Mouse (Mus musculus) adrenal gland, adult 8-10 months (tissue): ENCODE results near the gene Slc25a25. TPM values are rescaled to one million over a fixed set of nuclear protein-coding genes. Genes with fewer than 3 reads are reported as not detected.
A peak's percentile ranks its signal among the peaks of the same experiment; 100 is the strongest.

Experiments
- DNase-seq: peaks from one replicate; pipeline ENCODE4 v3.0.0; 2022
- total RNA-seq, 4 experiments: library from RNA; stranded (reverse); gene quantifications; 2 replicates each; pipeline ENCODE4 v1.2.4; 2022

The Slc25a25 gene
- total RNA-seq, 4 experiments from 2014 or later = 17.9 to 79.8 (median 27.3) TPM

DNA sequence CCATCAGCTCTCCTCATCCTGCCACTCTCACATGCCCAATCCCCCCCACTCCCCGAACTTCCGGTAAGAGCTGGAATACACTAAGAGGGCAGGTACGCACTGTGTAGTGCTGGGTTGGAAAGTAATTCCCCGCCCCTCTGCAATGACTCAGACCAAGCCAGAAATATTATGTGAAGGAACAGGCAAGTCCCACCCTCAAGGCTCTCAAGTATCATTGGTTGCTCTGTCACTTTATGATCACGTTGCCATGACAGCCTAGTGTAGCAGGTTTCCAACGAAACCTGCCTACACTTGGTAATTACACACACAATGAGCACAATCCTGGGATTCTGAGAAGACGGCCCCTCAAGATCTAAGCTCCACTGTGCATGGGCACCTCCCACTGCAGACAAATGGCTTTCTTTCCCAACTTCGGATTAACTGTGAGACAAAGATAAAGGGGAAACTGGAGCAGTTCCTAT, 23.0 kb downstream of the Slc25a25 start:
- DNase-seq = no peak

- DNase-seq = no peak
Observed at GRCm38 (mm10) chr2:32427720-32428119, 23.5 kb downstream of the Slc25a25 start.

DNA sequence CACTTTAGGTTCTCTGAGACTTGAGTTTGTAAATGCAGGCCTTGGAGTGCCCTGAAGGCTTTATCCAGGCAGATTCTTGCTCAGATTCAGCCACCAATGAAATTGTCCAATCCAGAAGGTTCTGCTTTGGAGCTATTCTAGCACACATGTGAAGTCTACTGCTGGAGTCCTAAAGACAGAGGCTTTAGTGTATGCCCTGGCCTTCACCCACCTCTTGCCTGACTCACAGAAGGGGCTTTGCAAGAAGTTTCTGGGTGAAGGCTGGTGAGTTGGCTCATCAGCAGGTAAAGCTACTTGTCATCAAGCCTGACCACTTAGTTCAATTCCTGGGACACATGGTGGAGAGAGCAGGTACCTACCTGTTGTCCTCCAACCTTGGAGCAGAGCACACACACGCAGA, 25.1 kb downstream of the Slc25a25 start:
- DNase-seq = no peak

- DNase-seq = no peak
Observed at GRCm38 (mm10) chr2:32425568-32425967, 25.7 kb downstream of the Slc25a25 start.

- no peak for DNase-seq
Observed at GRCm38 (mm10) chr2:32424796-32425195, 26.4 kb downstream of the Slc25a25 start.

GRCm38 (mm10) chr2:32423481-32424331, 27.5 kb downstream of the Slc25a25 start:
- peak; percentile 83 for DNase-seq

DNA sequence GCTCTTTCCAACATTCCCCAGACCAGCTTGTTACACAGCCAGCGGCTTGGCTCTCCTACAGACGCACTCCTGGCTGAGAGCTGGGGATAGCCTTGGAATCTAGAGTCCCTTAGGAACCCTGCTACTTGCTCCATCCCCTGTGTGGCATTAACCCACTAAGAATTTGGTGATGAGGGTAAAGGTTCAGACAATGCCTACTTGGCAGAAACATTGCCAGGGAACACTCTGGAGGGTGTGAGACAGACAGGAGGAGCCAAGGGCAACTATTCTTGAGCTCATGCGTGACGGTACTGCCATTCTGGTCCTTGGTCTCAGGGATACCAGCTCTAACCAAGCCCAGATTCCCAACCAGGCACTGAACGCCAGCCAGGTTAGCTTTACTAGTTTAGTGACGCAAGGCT, 29.4 kb downstream of the Slc25a25 start:
- DNase-seq = no peak

- DNase-seq = no peak
Observed at GRCm38 (mm10) chr2:32420647-32421046, 30.6 kb downstream of the Slc25a25 start.

- DNase-seq = no peak
Observed at GRCm38 (mm10) chr2:32420066-32420608, 31.1 kb downstream of the Slc25a25 start.

DNA sequence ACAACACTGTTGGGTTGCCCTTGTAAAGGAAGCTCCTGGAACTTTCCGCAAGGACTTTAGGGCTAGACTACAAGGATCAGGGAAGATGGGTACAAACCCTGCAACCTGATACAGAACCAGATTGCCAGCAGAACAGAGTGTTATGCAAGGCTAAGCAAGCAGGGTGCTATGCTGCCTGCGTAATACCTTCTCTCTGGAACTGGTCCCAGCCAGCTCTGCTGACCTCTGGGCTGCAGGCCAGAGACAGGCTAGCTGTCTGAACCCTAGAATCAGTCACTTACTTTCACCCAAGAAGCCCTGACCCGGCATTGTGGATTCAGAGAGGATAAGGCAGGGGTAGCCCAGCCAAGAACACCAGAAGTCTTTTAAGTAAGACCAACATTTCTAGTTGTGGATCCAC, 31.9 kb downstream of the Slc25a25 start:
- DNase-seq = peak; percentile 89

GRCm38 (mm10) chr2:32418430-32419151, 32.7 kb downstream of the Slc25a25 start:
- peak; percentile 73 for DNase-seq

DNA sequence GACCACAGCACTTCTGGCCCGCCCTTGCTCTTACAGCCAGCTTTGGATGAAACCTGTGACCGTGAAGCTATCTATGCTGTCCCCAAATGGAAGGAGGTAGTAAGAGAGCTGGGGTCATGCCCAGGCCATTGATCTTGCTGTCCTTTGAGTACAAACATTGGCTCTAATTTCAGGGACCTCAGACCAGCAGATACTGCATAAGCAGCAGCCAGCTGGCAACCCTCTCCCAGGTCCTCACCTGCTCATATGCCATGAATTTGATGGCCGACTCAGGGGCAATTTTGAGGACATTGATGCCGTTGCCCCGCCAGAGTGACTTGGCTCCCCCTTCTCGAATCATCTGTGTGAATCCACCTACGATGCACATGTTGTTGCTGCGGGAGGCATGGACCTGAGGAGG, 33.8 kb downstream of the Slc25a25 start:
- DNase-seq = no peak

DNA sequence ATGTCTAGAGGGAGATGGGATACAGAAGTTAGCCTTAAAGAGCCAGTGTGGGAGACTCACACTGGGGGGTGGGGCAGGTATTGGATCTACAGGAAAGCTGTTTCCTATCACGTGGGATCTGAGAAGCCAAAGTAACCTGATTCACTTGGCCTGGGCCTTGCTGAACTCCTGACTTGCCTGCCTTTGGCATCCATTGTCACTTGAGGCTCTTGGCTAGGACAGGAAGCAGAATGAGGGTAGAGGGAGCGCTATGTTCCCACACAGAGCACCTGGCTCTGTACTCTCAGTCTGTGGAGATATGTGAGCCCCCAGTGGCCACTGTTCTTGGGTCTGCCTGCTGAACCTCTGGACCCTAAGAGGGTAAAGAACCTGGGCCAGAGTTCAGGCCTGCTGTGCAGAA, 34.7 kb downstream of the Slc25a25 start:
- no peak for DNase-seq

DNA sequence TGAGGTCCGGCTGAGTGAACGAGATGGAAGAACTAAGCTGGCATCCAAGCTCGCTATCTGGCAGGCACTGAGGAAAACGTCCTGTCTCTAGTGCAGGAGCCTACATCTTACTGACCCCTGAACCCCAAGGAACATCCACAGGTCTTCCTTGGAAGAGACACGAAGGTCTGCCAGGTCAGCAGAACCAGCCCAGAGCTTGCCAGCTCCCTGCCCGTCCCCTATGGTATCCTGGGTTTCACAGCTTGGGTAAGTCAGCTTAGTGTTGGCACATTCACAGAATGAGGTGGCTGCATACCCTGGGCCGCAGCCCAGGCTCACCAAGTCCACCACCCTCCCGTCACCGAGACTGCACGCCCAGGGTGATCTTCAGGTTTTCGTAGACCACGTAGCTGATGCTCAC, 35.4 kb downstream of the Slc25a25 start:
- DNase-seq = no peak

- no peak for DNase-seq
Observed at GRCm38 (mm10) chr2:32413936-32414335, 37.3 kb downstream of the Slc25a25 start.

DNA sequence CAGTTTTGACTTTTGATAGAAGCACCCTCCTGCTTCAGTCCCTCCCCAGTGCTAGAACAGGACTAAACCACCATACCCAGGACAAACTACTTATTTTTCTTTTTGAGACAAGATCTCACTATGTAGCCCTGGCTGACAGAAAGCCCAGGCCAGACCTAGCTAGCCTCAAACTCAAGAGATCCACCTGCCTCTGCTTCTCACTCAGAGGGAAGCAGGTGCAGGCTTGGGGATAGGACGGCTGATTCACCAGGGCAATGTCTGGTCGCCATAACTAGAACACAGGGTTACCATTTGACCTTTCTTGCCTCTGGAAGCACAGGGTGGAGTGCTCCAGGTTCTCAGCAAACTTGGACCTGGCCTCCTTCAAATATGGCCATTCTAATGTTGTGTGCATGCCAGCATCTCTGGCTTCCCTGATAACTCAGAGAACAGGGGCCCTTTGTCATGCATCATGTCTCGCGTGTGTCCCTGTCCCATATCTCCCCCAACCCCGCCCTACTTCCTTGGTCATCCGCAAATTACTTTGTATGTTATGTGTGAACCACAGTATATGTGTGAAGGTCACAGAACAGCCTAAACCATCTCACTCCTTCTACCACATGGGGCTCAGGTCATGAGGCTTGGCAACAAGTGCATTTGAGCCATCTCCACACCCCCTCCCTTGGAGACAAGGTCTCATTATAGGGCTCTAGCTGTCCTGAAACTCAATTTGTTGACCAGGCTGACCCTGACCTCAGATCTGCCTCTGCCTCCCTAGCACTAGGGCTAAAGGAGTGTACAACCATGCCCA, 38.3 kb downstream of the Slc25a25 start:
- DNase-seq = no peak

- no peak for DNase-seq
Observed at GRCm38 (mm10) chr2:32411407-32411806, 39.8 kb downstream of the Slc25a25 start.

- DNase-seq = no peak
Observed at GRCm38 (mm10) chr2:32408429-32409424, 42.5 kb downstream of the Slc25a25 start.

DNA sequence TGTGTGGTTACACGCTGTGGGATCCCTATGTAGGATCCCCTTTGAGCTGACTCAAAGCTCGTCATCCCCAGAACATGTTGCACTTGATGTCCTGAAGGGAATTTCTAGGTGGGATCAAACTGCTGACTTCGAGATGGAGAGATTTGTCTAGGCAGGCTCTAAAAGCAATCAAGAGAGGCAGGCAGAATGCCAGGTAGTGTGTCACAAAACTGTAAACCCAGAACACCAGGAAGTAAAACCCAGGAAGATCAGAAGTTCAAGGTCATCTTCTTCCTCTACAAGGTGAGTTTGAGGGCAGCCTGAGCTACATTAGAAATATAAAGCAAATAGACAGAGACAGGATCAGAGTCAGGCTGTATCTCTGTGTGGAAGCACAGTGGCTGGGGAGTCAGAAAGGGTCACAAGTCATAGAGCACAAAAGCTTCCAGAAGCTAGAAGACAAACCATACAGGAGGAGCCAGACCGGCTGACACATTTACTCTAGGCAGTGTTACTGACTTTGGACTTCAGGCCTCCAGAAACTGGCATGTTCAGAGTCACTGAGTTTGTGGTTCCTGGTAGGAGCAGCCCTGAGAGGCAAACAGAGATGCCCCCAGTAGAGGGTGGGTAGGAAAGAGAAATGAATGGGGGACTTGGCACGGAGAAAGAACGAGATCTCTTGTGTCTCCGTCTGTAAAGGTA, 44.0 kb downstream of the Slc25a25 start:
- DNase-seq = no peak

DNA sequence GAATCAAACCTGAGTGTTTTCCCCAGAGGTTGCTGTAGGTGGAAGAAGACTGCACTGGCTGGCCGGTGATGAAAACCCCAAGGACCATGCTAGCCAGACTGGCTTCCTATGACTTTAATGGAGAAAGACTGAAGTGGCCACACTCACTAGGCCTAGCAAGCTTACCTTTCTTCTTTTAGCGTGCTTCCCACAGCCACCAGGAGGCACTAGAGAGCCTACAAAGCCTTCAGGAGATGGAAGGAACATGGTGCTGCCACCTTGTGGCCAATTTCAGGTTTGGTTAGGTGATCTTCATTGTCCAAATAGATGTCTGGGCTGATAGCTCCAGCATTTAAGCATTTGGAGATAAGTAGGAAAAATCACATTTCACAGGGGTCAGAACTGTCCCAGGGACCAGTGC, 46.6 kb downstream of the Slc25a25 start:
- DNase-seq = peak; percentile 89

- no peak for DNase-seq
Observed at GRCm38 (mm10) chr2:32396695-32397094, 54.5 kb downstream of the Slc25a25 start.
